Mouse (Mus musculus): ENCODE results near the gene Lamb1. TPM values are rescaled to one million over a fixed set of nuclear protein-coding genes. Genes with fewer than 3 reads are reported as not detected.

Gene Lamb1
- polyA plus RNA-seq, 1 experiment from 2014 or later, result 24.4 TPM

GRCm38 (mm10) chr12:31271361-31272011 lies 6.5 kb downstream of the Lamb1 start:
- DNase-seq (ENCODE audit: low spot score) (peak; percentile 58), ATAC-seq (replicated peaks; ENCODE audit: low FRiP score) (no peak)
- Histone ChIP-seq H3K36me3 (ENCODE audit: control insufficient read depth, insufficient read depth, low read length) (no peaks in the 10 kb centered on the region), H3K4me1 (replicated peaks; ENCODE audit: control insufficient read depth, insufficient read depth, low read length) (no peaks in the 10 kb centered on the region; the same call in 1 of the 2 replicates), H3K9me3 (ENCODE audit: control insufficient read depth, low read length) (no peaks in the 10 kb centered on the region), H3K9ac (ENCODE audit: low read length) (no peak overlapping the region), H3K4me2 (ENCODE audit: low read depth, low read length, severe bottlenecking) (no peak overlapping the region), H3K4me3 (ENCODE audit: low read depth, low read length) (no peak overlapping the region), H3K27ac (ENCODE audit: low read depth, low read length) (no peak overlapping the region), H3K27me3 (ENCODE audit: control insufficient read depth, insufficient read depth, low read length) (peaks cover 9% of the 10 kb centered on the region)
- WGBS, result 59% methylated on average over 16 of the region's 16 CpGs

GRCm38 (mm10) chr12:31272012-31272735 lies 7.1 kb downstream of the Lamb1 start:
- Histone ChIP-seq H3K36me3 (ENCODE audit: control insufficient read depth, insufficient read depth, low read length) (no peaks in the 10 kb centered on the region), H3K27ac (ENCODE audit: low read depth, low read length) (no peak overlapping the region), H3K27me3 (ENCODE audit: control insufficient read depth, insufficient read depth, low read length) (peaks cover 2% of the 10 kb centered on the region; the same call in 1 of the 2 replicates), H3K4me1 (replicated peaks; ENCODE audit: control insufficient read depth, insufficient read depth, low read length) (no peaks in the 10 kb centered on the region), H3K4me3 (ENCODE audit: low read depth, low read length) (no peak overlapping the region), H3K9me3 (ENCODE audit: control insufficient read depth, low read length) (no peaks in the 10 kb centered on the region), H3K9ac (ENCODE audit: low read length) (no peak overlapping the region), H3K4me2 (ENCODE audit: low read depth, low read length, severe bottlenecking) (no peak overlapping the region)
- DNase-seq (ENCODE audit: low spot score) (no peak), ATAC-seq (replicated peaks; ENCODE audit: low FRiP score) (no peak)
- WGBS, result 70% methylated on average over 8 of the region's 8 CpGs

- no peak overlapping the region for H3K4me2 ChIP-seq (ENCODE audit: low read depth, low read length, severe bottlenecking)
- WGBS, result 75% methylated on average over 2 of the region's 2 CpGs
- H3K4me1 ChIP-seq (replicated peaks; ENCODE audit: control insufficient read depth, insufficient read depth, low read length), result no peaks in the 10 kb centered on the region
- no peaks in the 10 kb centered on the region for H3K36me3 ChIP-seq (ENCODE audit: control insufficient read depth, insufficient read depth, low read length)
- H3K9ac ChIP-seq (ENCODE audit: low read length), result no peak overlapping the region
- H3K4me3 ChIP-seq (ENCODE audit: low read depth, low read length), result no peak overlapping the region
- H3K27ac ChIP-seq (ENCODE audit: low read depth, low read length), result no peak overlapping the region
- no peaks in the 10 kb centered on the region for H3K27me3 ChIP-seq (ENCODE audit: control insufficient read depth, insufficient read depth, low read length)
- H3K9me3 ChIP-seq (ENCODE audit: control insufficient read depth, low read length), result no peaks in the 10 kb centered on the region
- ATAC-seq (replicated peaks; ENCODE audit: low FRiP score) (no peak), DNase-seq (ENCODE audit: low spot score) (no peak)
Measured at GRCm38 (mm10) chr12:31272846-31273245, 7.8 kb downstream of the Lamb1 start.

GRCm38 (mm10) chr12:31273646-31274045 lies 8.6 kb downstream of the Lamb1 start:
- H3K4me1 ChIP-seq (replicated peaks; ENCODE audit: control insufficient read depth, insufficient read depth, low read length), result no peaks in the 10 kb centered on the region
- no peak overlapping the region for H3K4me2 ChIP-seq (ENCODE audit: low read depth, low read length, severe bottlenecking)
- no peaks in the 10 kb centered on the region for H3K27me3 ChIP-seq (ENCODE audit: control insufficient read depth, insufficient read depth, low read length)
- no peak overlapping the region for H3K27ac ChIP-seq (ENCODE audit: low read depth, low read length)
- H3K36me3 ChIP-seq (ENCODE audit: control insufficient read depth, insufficient read depth, low read length), result no peaks in the 10 kb centered on the region
- no peak for DNase-seq (ENCODE audit: low spot score)
- no peak overlapping the region for H3K4me3 ChIP-seq (ENCODE audit: low read depth, low read length)
- no peak overlapping the region for H3K9ac ChIP-seq (ENCODE audit: low read length)
- 97% methylated on average over 7 of the region's 7 CpGs for WGBS
- H3K9me3 ChIP-seq (ENCODE audit: control insufficient read depth, low read length), result no peaks in the 10 kb centered on the region
- no peak for ATAC-seq (replicated peaks; ENCODE audit: low FRiP score)

GRCm38 (mm10) chr12:31275411-31275810 lies 10.4 kb downstream of the Lamb1 start:
- DNase-seq (ENCODE audit: low spot score) (no peak), ATAC-seq (replicated peaks; ENCODE audit: low FRiP score) (no peak)
- H3K36me3 ChIP-seq (ENCODE audit: control insufficient read depth, insufficient read depth, low read length), result no peaks in the 10 kb centered on the region
- no peak overlapping the region for H3K4me3 ChIP-seq (ENCODE audit: low read depth, low read length)
- no peak overlapping the region for H3K4me2 ChIP-seq (ENCODE audit: low read depth, low read length, severe bottlenecking)
- H3K9ac ChIP-seq (ENCODE audit: low read length), result no peak overlapping the region
- no peaks in the 10 kb centered on the region for H3K9me3 ChIP-seq (ENCODE audit: control insufficient read depth, low read length)
- H3K27ac ChIP-seq (ENCODE audit: low read depth, low read length), result no peak overlapping the region
- WGBS, result 92% methylated on average over 10 of the region's 10 CpGs
- H3K4me1 ChIP-seq (replicated peaks; ENCODE audit: control insufficient read depth, insufficient read depth, low read length), result no peaks in the 10 kb centered on the region
- no peaks in the 10 kb centered on the region for H3K27me3 ChIP-seq (ENCODE audit: control insufficient read depth, insufficient read depth, low read length)

- Histone ChIP-seq H3K4me1 (replicated peaks; ENCODE audit: control insufficient read depth, insufficient read depth, low read length) (no peaks in the 10 kb centered on the region), H3K27ac (ENCODE audit: low read depth, low read length) (no peak overlapping the region), H3K9ac (ENCODE audit: low read length) (no peak overlapping the region), H3K4me2 (ENCODE audit: low read depth, low read length, severe bottlenecking) (no peak overlapping the region), H3K4me3 (ENCODE audit: low read depth, low read length) (no peak overlapping the region), H3K27me3 (ENCODE audit: control insufficient read depth, insufficient read depth, low read length) (no peaks in the 10 kb centered on the region), H3K36me3 (ENCODE audit: control insufficient read depth, insufficient read depth, low read length) (no peaks in the 10 kb centered on the region), H3K9me3 (ENCODE audit: control insufficient read depth, low read length) (no peaks in the 10 kb centered on the region)
- ATAC-seq (replicated peaks; ENCODE audit: low FRiP score) (no peak), DNase-seq (ENCODE audit: low spot score) (no peak)
- 90% methylated on average over 11 of the region's 11 CpGs for WGBS
Measured at GRCm38 (mm10) chr12:31278270-31278669, 13.2 kb downstream of the Lamb1 start.

- 92% methylated on average over 7 of the region's 7 CpGs for WGBS
- Histone ChIP-seq H3K4me2 (ENCODE audit: low read depth, low read length, severe bottlenecking) (no peak overlapping the region), H3K9me3 (ENCODE audit: control insufficient read depth, low read length) (no peaks in the 10 kb centered on the region), H3K36me3 (ENCODE audit: control insufficient read depth, insufficient read depth, low read length) (no peaks in the 10 kb centered on the region), H3K4me1 (replicated peaks; ENCODE audit: control insufficient read depth, insufficient read depth, low read length) (no peaks in the 10 kb centered on the region), H3K4me3 (ENCODE audit: low read depth, low read length) (no peak overlapping the region), H3K27me3 (ENCODE audit: control insufficient read depth, insufficient read depth, low read length) (no peaks in the 10 kb centered on the region), H3K27ac (ENCODE audit: low read depth, low read length) (no peak overlapping the region), H3K9ac (ENCODE audit: low read length) (no peak overlapping the region)
- ATAC-seq (replicated peaks; ENCODE audit: low FRiP score) (no peak), DNase-seq (ENCODE audit: low spot score) (no peak)
Measured at GRCm38 (mm10) chr12:31280318-31280717, 15.3 kb downstream of the Lamb1 start.

GRCm38 (mm10) chr12:31281100-31281591 lies 16.1 kb downstream of the Lamb1 start:
- no peak overlapping the region for H3K27ac ChIP-seq (ENCODE audit: low read depth, low read length)
- H3K4me1 ChIP-seq (replicated peaks; ENCODE audit: control insufficient read depth, insufficient read depth, low read length), result no peaks in the 10 kb centered on the region
- H3K9me3 ChIP-seq (ENCODE audit: control insufficient read depth, low read length), result no peaks in the 10 kb centered on the region
- no peaks in the 10 kb centered on the region for H3K36me3 ChIP-seq (ENCODE audit: control insufficient read depth, insufficient read depth, low read length)
- no peak overlapping the region for H3K4me3 ChIP-seq (ENCODE audit: low read depth, low read length)
- no peaks in the 10 kb centered on the region for H3K27me3 ChIP-seq (ENCODE audit: control insufficient read depth, insufficient read depth, low read length)
- no peak overlapping the region for H3K4me2 ChIP-seq (ENCODE audit: low read depth, low read length, severe bottlenecking)
- DNase-seq (ENCODE audit: low spot score) (no peak), ATAC-seq (replicated peaks; ENCODE audit: low FRiP score) (peak; percentile 53; the same call in 1 of the 2 replicates)
- no peak overlapping the region for H3K9ac ChIP-seq (ENCODE audit: low read length)
- 45% methylated on average over 9 of the region's 9 CpGs for WGBS

Measured in forebrain, embryonic 11.5 days (tissue).